Mouse (Mus musculus) kidney, embryonic 14.5 days (tissue): Measurements from ENCODE around the gene Pcnx3. TPM values are rescaled to one million over a fixed set of nuclear protein-coding genes. Genes with fewer than 3 reads are reported as not detected.

Experiments used
- ATAC-seq: fragments of 200-750 bp; cut with Nextera tagmentation; 2 replicates; pipeline ENCODE4 v1.8.0; 2017; ENCODE audit warnings: moderate number of reproducible peaks, mild to moderate bottlenecking, moderate TSS enrichment, moderate library complexity; ENCODE audit not compliant: low FRiP score, low TSS enrichment
- H3K27ac ChIP-seq: fragments of 300-500 bp; sonication (generic); 2 replicates; pipeline ENCODE4 v1.5.1; 2014; ENCODE audit warnings: low read depth, mild to moderate bottlenecking, low read length, moderate library complexity, mixed read lengths
- H3K27me3 ChIP-seq: fragments of 300-500 bp; sonication (generic); 2 replicates; pipeline ENCODE4 v1.6.1; 2014; ENCODE audit warnings: mild to moderate bottlenecking, low read length; ENCODE audit not compliant: control insufficient read depth, insufficient read depth
- H3K36me3 ChIP-seq: fragments of 300-500 bp; sonication (generic); 2 replicates; pipeline ENCODE4 v1.6.1; 2014; ENCODE audit warnings: low read length, mixed read lengths; ENCODE audit not compliant: control insufficient read depth, insufficient read depth
- H3K4me1 ChIP-seq: fragments of 300-500 bp; sonication (generic); 2 replicates; pipeline ENCODE4 v1.6.1; 2014; ENCODE audit warnings: low read length, mixed read lengths; ENCODE audit not compliant: control insufficient read depth, insufficient read depth
- H3K4me2 ChIP-seq: fragments of 300-500 bp; sonication (generic); replicated peaks from 2 replicates; pipeline ENCODE4 v1.6.1; 2014; ENCODE audit warnings: low read depth, mild to moderate bottlenecking, low read length
- H3K4me3 ChIP-seq: fragments of 300-500 bp; sonication (generic); 2 replicates; pipeline ENCODE4 v1.5.1; 2014; ENCODE audit warnings: mild to moderate bottlenecking, low read length
- H3K9ac ChIP-seq: fragments of 300-500 bp; sonication (generic); 2 replicates; pipeline ENCODE4 v1.6.1; 2014; ENCODE audit warnings: low read depth, mild to moderate bottlenecking, low read length, moderate library complexity
- H3K9me3 ChIP-seq: fragments of 300-500 bp; sonication (generic); 2 replicates; pipeline ENCODE4 v1.6.1; 2016; ENCODE audit warnings: low read length; ENCODE audit not compliant: control insufficient read depth
- WGBS: fragments of 180-500 bp; shearing (Covaris S2); extraction: QIAGEN DNeasy Blood & Tissue Kit; methylation state at CpG from one replicate; pipeline ENCODE4 v1.1.7; 2014; 5-methylcytosine and 5-hydroxymethylcytosine counted together
- polyA plus RNA-seq: library from polyadenylated mRNA; unstranded; fragments of >200 nt; fragmentation: Nextera tagmentation; extraction: Ambion mirVana; gene quantifications from 2 replicates; pipeline ENCODE4 v1.2.1, GENCODE M21; 2014

Gene Pcnx3
- polyA plus RNA-seq, 1 experiment from 2014 or later: 35.4 TPM

- peak; percentile 56 for ATAC-seq
- peaks cover 24% of the 10 kb centered on the region for H3K36me3 ChIP-seq
Observed at GRCm38 (mm10) chr19:5715793-5716688, 27.3 kb upstream of the Pcnx3 start.

GRCm38 (mm10) chr19:5713730-5714129 is 25.0 kb upstream of the Pcnx3 start:
- Histone ChIP-seq H3K4me3 (no peak overlapping the region), H3K27ac (peak overlapping the region; percentile 47; the same call in 1 of the 2 replicates), H3K9ac (0 out of 2 replicates have a peak overlapping the region, but pooled peaks have one; percentile 18), H3K4me2 (no peak overlapping the region), H3K9me3 (no peaks in the 10 kb centered on the region), H3K27me3 (no peaks in the 10 kb centered on the region), H3K4me1 (peaks cover 9% of the 10 kb centered on the region; the same call in 1 of the 2 replicates), H3K36me3 (peaks cover 21% of the 10 kb centered on the region)
- WGBS: 11% methylated on average over 2 of the region's 2 CpGs
- peak; percentile 77 for ATAC-seq

More at GRCm38 (mm10) chr19:5715793-5716688, 27.3 kb upstream of the Pcnx3 start:
- Histone ChIP-seq H3K9me3 (no peaks in the 10 kb centered on the region), H3K4me3 (peak overlapping the region; percentile 23), H3K4me1 (peaks cover 9% of the 10 kb centered on the region; the same call in 1 of the 2 replicates), H3K27ac (no peak overlapping the region), H3K4me2 (peak overlapping the region; percentile 35), H3K9ac (peak overlapping the region; percentile 42; the same call in 1 of the 2 replicates), H3K27me3 (no peaks in the 10 kb centered on the region)
- 22% methylated on average over 43 of the region's 43 CpGs for WGBS

GRCm38 (mm10) chr19:5713255-5713654 is 24.5 kb upstream of the Pcnx3 start:
- Histone ChIP-seq H3K4me1 (peaks cover 9% of the 10 kb centered on the region; the same call in 1 of the 2 replicates), H3K4me2 (no peak overlapping the region), H3K4me3 (no peak overlapping the region), H3K9ac (peak overlapping the region; percentile 18; the same call in 1 of the 2 replicates), H3K9me3 (no peaks in the 10 kb centered on the region), H3K27ac (peak overlapping the region; percentile 47; the same call in 1 of the 2 replicates), H3K36me3 (peaks cover 26% of the 10 kb centered on the region), H3K27me3 (no peaks in the 10 kb centered on the region)
- no peak for ATAC-seq
- 73% methylated on average over 5 of the region's 5 CpGs for WGBS

- WGBS: 92% methylated on average over 14 of the region's 14 CpGs
- Histone ChIP-seq H3K9me3 (no peaks in the 10 kb centered on the region), H3K9ac (no peak overlapping the region), H3K27ac (no peak overlapping the region), H3K36me3 (peaks cover 33% of the 10 kb centered on the region), H3K4me2 (no peak overlapping the region), H3K4me1 (peaks cover 9% of the 10 kb centered on the region; the same call in 1 of the 2 replicates), H3K27me3 (no peaks in the 10 kb centered on the region), H3K4me3 (no peak overlapping the region)
- ATAC-seq: no peak
Observed at GRCm38 (mm10) chr19:5711907-5712460, 23.3 kb upstream of the Pcnx3 start.

GRCm38 (mm10) chr19:5711218-5711617 is 22.5 kb upstream of the Pcnx3 start:
- no peak overlapping the region for H3K27ac ChIP-seq
- H3K27me3 ChIP-seq: no peaks in the 10 kb centered on the region
- H3K4me1 ChIP-seq: peaks cover 6% of the 10 kb centered on the region; the same call in 1 of the 2 replicates
- no peak overlapping the region for H3K4me3 ChIP-seq
- H3K9me3 ChIP-seq: no peaks in the 10 kb centered on the region
- no peak for ATAC-seq
- 17% methylated on average over 3 of the region's 3 CpGs for whole genome bisulfite sequencing
- H3K4me2 ChIP-seq: no peak overlapping the region
- H3K36me3 ChIP-seq: peaks cover 35% of the 10 kb centered on the region
- no peak overlapping the region for H3K9ac ChIP-seq

GRCm38 (mm10) chr19:5710581-5710980 is 21.9 kb upstream of the Pcnx3 start:
- Histone ChIP-seq H3K9me3 (no peaks in the 10 kb centered on the region), H3K36me3 (peaks cover 35% of the 10 kb centered on the region), H3K27me3 (no peaks in the 10 kb centered on the region), H3K27ac (no peak overlapping the region), H3K4me1 (peaks cover 6% of the 10 kb centered on the region; the same call in 1 of the 2 replicates), H3K4me2 (no peak overlapping the region), H3K9ac (no peak overlapping the region), H3K4me3 (no peak overlapping the region)
- 83% methylated on average over 8 of the region's 8 CpGs for WGBS
- ATAC-seq: no peak

- ATAC-seq: no peak
- H3K4me1 ChIP-seq: peaks cover 11% of the 10 kb centered on the region; the same call in 1 of the 2 replicates
- 91% methylated on average over 6 of the region's 6 CpGs for WGBS
- H3K36me3 ChIP-seq: peaks cover 35% of the 10 kb centered on the region
- no peaks in the 10 kb centered on the region for H3K9me3 ChIP-seq
- H3K27ac ChIP-seq: no peak overlapping the region
- H3K4me2 ChIP-seq: no peak overlapping the region
- H3K9ac ChIP-seq: no peak overlapping the region
- H3K4me3 ChIP-seq: no peak overlapping the region
- no peaks in the 10 kb centered on the region for H3K27me3 ChIP-seq
Observed at GRCm38 (mm10) chr19:5710068-5710467, 21.4 kb upstream of the Pcnx3 start.

GRCm38 (mm10) chr19:5704801-5705571 is 16.3 kb upstream of the Pcnx3 start:
- ATAC-seq: peak; percentile 64; the same call in 1 of the 2 replicates
- WGBS: 49% methylated on average over 10 of the region's 10 CpGs
- no peaks in the 10 kb centered on the region for H3K9me3 ChIP-seq
- H3K4me2 ChIP-seq: no peak overlapping the region
- H3K27me3 ChIP-seq: no peaks in the 10 kb centered on the region
- no peak overlapping the region; the same call in 1 of the 2 replicates for H3K9ac ChIP-seq
- H3K4me3 ChIP-seq: no peak overlapping the region
- H3K4me1 ChIP-seq: 0 out of 2 replicates have a peak, but pooled peaks cover 9% of the 10 kb centered on the region
- H3K27ac ChIP-seq: peak overlapping the region; percentile 55; the same call in 1 of the 2 replicates
- H3K36me3 ChIP-seq: peaks cover 55% of the 10 kb centered on the region
